Mouse (Mus musculus) midbrain, embryonic 12.5 days (tissue): ENCODE measurements around the gene Atp1a3. TPM values are rescaled to one million over a fixed set of nuclear protein-coding genes. Genes with fewer than 3 reads are reported as not detected.

Experiments used
- ATAC-seq: fragments of 200-750 bp; cut with Nextera tagmentation; 2 replicates; pipeline ENCODE4 v1.8.0; 2017; ENCODE audit warnings: low read depth, moderate TSS enrichment, moderate library complexity; ENCODE audit not compliant: low FRiP score
- H3K27ac ChIP-seq: fragments of 300-500 bp; sonication (generic); replicated peaks from 2 replicates; pipeline ENCODE4 v1.5.1; 2016; ENCODE audit warnings: mild to moderate bottlenecking
- H3K27me3 ChIP-seq: fragments of 300-500 bp; sonication (generic); 2 replicates; pipeline ENCODE4 v1.6.1; 2016; ENCODE audit warnings: mild to moderate bottlenecking
- H3K36me3 ChIP-seq: fragments of 300-500 bp; sonication (generic); 2 replicates; pipeline ENCODE4 v1.6.1; 2016
- H3K4me1 ChIP-seq: fragments of 300-500 bp; sonication (generic); 2 replicates; pipeline ENCODE4 v1.6.1; 2016
- H3K4me2 ChIP-seq: fragments of 300-500 bp; sonication (generic); replicated peaks from 2 replicates; pipeline ENCODE4 v1.6.1; 2016; ENCODE audit warnings: mild to moderate bottlenecking, moderate library complexity
- H3K4me3 ChIP-seq: fragments of 300-500 bp; sonication (generic); 2 replicates; pipeline ENCODE4 v1.5.1; 2016; ENCODE audit warnings: mild to moderate bottlenecking
- H3K9ac ChIP-seq: fragments of 300-500 bp; sonication (generic); replicated peaks from 2 replicates; pipeline ENCODE4 v1.6.1; 2016; ENCODE audit warnings: mild to moderate bottlenecking, moderate library complexity
- H3K9me3 ChIP-seq: fragments of 300-500 bp; sonication (generic); 2 replicates; pipeline ENCODE4 v1.6.1; 2016; ENCODE audit warnings: mild to moderate bottlenecking
- WGBS: fragments of 180-500 bp; shearing (Covaris S2); methylation state at CpG from one replicate; pipeline ENCODE4 v1.1.7; 2016; 5-methylcytosine and 5-hydroxymethylcytosine counted together
- polyA plus RNA-seq: library from polyadenylated mRNA; unstranded; fragments of >200 nt; fragmentation: Nextera tagmentation; extraction: Ambion mirVana; gene quantifications from 2 replicates; pipeline ENCODE4 v1.2.1, GENCODE M21; 2016

Gene Atp1a3
- polyA plus RNA-seq, 1 experiment from 2014 or later, result 77.8 TPM

DNA sequence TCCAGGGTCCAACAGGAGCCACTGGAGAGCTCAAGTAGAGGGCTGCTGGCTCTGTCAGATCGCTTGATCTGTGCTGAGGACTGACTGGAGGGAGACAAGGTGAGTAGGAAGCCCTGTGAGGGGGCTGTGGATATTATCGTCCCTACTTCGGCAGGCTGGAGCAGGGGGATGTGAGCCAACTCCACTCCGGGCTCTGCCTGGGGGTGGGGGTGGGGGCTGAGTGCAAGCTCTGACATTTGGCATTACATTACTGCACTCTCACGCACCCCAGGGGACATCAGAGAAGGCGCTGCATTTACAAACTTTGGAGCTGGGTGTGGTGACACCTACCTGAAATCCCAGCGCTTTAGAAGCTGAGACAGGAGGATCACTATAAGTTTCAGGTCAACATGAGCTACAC is 5.8 kb upstream of the Atp1a3 start:
- Histone ChIP-seq H3K9me3 (no peaks in the 10 kb centered on the region), H3K36me3 (peaks cover 47% of the 10 kb centered on the region), H3K4me3 (no peak overlapping the region), H3K9ac (no peak overlapping the region), H3K4me1 (peaks cover 43% of the 10 kb centered on the region), H3K27ac (no peak overlapping the region), H3K27me3 (peaks cover 63% of the 10 kb centered on the region), H3K4me2 (no peak overlapping the region)
- WGBS, result 74% methylated on average over 7 of the region's 7 CpGs
- no peak for ATAC-seq

DNA sequence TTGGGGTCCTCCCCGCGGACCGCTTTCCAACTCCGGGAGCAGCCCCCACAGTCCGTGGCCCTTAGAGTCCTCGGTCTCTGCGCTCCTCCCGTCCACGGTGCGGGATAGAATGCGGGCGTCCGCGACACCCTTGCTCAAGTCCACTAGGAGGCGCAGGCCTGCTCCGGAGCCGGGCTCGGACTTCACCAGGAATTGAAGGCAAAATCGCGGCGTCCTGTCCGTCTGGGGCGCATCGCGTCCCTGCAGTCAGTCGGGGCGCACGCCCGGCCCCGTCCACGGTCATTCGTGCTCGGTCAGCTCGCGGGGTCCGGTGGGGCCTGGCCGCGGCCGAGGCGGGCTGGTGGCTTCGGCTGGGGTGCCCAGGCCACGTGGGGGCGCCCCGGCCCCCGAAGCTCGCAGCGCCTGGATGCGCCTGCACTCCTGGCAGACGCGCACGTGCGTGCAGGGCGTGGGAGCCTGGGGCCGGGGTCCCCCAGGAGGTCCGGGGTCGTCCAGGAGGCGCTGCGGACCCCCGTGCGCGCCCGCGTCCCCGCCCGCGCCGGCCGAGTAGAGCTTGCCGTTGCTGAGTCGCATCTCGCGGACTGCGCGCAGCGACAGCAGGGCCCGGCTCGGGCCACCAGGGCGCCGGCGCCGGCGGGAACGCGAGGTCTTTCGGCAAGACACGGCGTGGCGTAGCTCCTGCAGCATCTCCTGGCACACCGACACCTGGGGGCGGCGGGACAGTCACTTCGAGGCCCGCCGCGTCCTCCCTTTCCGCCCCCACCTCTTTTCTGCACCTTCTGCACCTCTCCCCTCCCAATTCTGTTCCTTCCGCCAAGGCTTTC is 4.5 kb upstream of the Atp1a3 start:
- Histone ChIP-seq H3K4me1 (peaks cover 56% of the 10 kb centered on the region), H3K36me3 (peaks cover 34% of the 10 kb centered on the region), H3K4me3 (peak overlapping the region; percentile 37), H3K4me2 (peak overlapping the region; percentile 64), H3K27me3 (peaks cover 76% of the 10 kb centered on the region), H3K27ac (peak overlapping the region; percentile 94), H3K9me3 (no peaks in the 10 kb centered on the region), H3K9ac (peak overlapping the region; percentile 43; the same call in 1 of the 2 replicates)
- peak; percentile 1; the same call in 1 of the 2 replicates for ATAC-seq
- WGBS, result 1% methylated on average over 94 of the region's 97 CpGs

DNA sequence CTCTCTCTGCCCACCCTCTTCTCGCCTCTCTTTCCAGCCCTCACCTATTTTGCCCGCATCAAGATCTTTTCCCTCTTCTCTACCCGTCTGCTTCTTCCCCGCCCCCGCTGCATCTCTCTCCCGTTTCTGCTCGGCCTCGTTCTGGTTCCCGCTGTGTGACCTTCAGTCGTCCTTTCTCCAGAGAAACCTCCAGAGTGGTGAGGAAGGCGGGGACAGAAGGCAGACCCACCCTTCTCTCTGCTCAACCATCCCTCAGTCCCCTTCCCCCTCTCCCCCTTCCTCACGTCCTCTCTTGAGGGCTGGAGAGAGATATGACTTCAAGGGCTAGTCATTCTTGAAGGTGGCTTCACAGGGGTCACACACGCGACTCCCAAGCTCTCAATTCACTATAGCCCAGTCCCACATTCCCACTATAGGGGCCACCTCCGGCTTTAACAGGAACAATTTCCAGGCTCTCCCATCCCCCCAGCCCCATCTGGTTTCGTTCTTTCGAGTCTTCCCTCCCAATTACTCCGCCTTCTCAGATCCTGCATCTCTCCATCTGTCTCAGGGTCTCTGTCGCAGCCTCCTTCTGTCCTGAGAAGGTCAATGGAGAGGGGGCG is 3.4 kb upstream of the Atp1a3 start:
- peak overlapping the region; percentile 94 for H3K27ac ChIP-seq
- H3K9ac ChIP-seq, result peak overlapping the region; percentile 50
- peaks cover 85% of the 10 kb centered on the region for H3K27me3 ChIP-seq
- 5% methylated on average over 20 of the region's 20 CpGs for WGBS
- H3K4me1 ChIP-seq, result peaks cover 63% of the 10 kb centered on the region
- peak overlapping the region; percentile 64 for H3K4me2 ChIP-seq
- no peak for ATAC-seq
- no peaks in the 10 kb centered on the region for H3K9me3 ChIP-seq
- H3K4me3 ChIP-seq, result peak overlapping the region; percentile 22
- peaks cover 25% of the 10 kb centered on the region for H3K36me3 ChIP-seq

DNA sequence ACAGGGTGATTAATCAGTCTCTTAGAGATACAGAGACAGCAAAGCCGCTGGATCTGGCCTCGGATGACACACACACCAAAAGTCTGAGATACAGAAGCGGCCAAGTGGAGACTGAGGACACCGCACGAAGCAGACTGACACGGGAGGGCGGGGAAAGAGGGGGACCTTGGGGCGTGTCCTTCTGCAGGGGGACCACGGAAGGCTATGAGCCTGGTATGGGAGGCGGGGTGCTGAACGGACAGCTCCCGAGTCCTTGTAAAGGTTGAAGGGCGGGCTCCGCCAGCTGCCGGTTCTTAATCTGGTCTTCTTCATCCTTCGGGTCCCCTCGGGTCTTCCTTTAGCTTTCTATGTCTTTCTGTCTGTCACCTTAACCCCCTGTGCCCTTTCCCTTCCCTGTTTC is 2.9 kb upstream of the Atp1a3 start:
- WGBS, result under 1% methylated on average over 17 of the region's 17 CpGs
- no peak for ATAC-seq

DNA sequence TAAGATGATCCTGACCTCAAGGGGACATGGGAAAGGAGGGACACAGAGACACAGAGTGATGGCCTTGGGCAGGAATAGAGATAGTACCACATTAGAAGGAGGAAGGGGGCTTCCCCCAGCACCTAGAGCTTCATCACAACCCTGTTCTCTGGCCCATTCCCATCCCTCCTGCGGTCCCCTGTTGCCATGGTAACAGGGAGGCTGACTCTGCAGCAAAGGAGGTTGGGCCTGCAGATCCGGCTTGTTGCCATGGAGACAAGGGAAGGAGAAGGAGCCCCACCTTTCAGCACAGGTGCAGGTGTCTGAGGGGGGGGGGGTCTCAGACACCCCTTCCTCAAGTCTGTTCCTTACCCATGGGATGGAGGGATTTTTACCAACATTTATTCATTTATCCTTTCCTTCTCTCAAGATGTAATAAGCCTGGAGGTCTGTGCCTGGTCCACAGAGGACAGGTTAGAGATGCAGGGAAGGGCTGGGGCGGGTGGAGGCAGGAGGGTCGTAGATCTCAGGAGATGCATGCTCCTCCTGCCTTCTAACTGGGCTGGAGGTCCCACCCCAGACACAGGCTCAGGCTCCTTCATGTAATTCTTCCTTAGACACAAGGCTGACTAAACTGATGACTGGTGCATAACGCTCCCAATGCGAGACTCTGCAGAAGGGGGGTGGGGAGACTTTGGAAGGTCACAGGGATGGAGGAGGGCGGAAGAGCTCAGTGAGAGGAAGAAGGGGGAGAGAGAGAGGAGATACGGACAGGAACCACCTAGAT is 2.0 kb upstream of the Atp1a3 start:
- peak; percentile 25; the same call in 1 of the 2 replicates for ATAC-seq
- Histone ChIP-seq H3K27me3 (peaks cover 88% of the 10 kb centered on the region), H3K4me2 (peak overlapping the region; percentile 64), H3K4me3 (peak overlapping the region; percentile 22; the same call in 1 of the 2 replicates), H3K36me3 (peaks cover 11% of the 10 kb centered on the region), H3K4me1 (peaks cover 77% of the 10 kb centered on the region), H3K9me3 (no peaks in the 10 kb centered on the region), H3K9ac (peak overlapping the region; percentile 50; the same call in 1 of the 2 replicates), H3K27ac (peak overlapping the region; percentile 94)
- WGBS, result 14% methylated on average over 8 of the region's 8 CpGs

More for the DNA sequence above, 2.9 kb upstream of the Atp1a3 start:
- H3K27me3 ChIP-seq, result peaks cover 85% of the 10 kb centered on the region
- H3K36me3 ChIP-seq, result peaks cover 20% of the 10 kb centered on the region
- H3K27ac ChIP-seq, result peak overlapping the region; percentile 94
- no peaks in the 10 kb centered on the region for H3K9me3 ChIP-seq
- peak overlapping the region; percentile 64 for H3K4me2 ChIP-seq
- peaks cover 68% of the 10 kb centered on the region for H3K4me1 ChIP-seq
- H3K4me3 ChIP-seq, result peak overlapping the region; percentile 22
- H3K9ac ChIP-seq, result peak overlapping the region; percentile 50

DNA sequence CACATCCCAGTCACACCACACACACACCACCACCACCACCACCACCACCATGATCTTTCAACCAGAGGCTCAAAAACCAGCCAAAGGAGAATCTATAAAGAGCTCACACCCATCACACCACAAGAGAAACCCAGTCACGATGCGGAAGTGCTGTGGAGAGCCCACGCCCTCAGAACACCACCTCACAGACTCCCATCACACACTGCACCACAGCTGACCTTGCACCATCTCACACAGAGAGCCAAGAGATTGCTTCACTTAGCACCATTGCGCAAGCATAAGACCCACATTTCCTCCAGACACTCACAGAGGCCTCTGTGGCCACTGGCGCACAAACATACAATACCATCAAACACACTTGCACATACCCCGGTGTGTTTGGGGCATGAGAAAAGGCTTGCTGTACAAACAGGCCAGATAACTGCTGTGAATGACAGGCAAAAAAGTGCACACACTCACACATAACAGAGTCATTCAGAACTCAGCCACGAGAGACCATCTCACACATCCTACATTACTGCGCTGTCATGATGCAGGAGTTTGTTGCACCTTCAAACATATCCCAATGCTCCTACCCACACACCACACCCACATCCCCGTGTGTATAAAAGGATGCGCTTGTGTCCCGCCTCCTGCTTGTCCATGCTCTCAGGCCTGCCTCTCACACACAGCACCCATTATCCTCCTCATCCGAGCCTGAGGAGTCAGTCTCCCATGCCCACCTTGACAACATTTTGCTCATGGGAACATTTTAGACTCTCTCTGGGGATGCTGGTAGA is 1.0 kb upstream of the Atp1a3 start:
- Histone ChIP-seq H3K9me3 (no peaks in the 10 kb centered on the region), H3K36me3 (0 out of 2 replicates have a peak, but pooled peaks cover 4% of the 10 kb centered on the region), H3K4me1 (peaks cover 78% of the 10 kb centered on the region), H3K4me3 (no peak overlapping the region), H3K27me3 (peaks cover 84% of the 10 kb centered on the region), H3K27ac (peak overlapping the region; percentile 94), H3K4me2 (peak overlapping the region; percentile 77), H3K9ac (no peak overlapping the region)
- WGBS, result 80% methylated on average over 12 of the region's 12 CpGs
- ATAC-seq, result no peak

DNA sequence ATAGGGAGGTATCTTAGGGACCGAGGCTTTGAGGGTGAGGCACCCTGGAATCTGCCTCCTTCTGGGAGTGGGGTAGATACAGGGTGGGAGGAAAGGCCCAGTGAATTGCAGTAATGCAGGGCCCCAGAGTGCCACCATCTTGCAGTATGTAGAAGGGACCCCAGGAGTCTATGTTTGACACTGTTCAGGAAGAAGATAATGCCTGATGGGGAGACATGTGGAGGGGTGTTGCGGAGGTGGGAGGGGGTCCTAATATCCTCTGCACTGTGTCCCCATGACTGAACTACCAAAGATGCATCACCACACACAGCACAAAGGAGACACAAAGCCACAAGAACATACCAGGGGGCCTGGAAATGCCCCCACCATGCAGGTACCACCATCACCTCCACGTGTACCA is 413 bp upstream of the Atp1a3 start:
- ATAC-seq, result no peak; the same call in 1 of the 2 replicates
- Histone ChIP-seq H3K9ac (peak overlapping the region; percentile 75), H3K27me3 (peaks cover 78% of the 10 kb centered on the region), H3K9me3 (no peaks in the 10 kb centered on the region), H3K4me2 (peak overlapping the region; percentile 77), H3K4me3 (peak overlapping the region; percentile 58), H3K27ac (peak overlapping the region; percentile 94), H3K36me3 (no peaks in the 10 kb centered on the region), H3K4me1 (peaks cover 78% of the 10 kb centered on the region)
- WGBS, result 74% methylated on average over 3 of the region's 3 CpGs

DNA sequence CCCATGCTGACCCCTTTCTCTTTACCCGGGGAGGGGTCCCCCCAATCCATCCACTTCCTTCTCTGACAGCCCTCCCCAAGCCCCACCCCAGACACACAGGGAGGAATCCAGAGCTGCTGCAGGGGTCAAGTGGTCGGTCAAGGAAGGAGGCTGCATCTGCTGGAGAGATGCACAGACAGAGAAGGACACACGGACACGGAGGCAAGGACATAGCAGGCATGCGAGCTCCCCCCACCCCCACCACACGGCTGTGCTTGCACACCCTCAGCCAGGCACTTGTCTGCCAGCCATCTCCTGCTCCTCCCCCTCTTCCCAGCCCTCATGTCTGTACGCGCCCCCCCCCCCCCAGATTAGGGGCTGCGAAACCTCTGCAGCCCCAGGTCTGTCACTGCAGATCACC is 952 bp downstream of the Atp1a3 start:
- 45% methylated on average over 6 of the region's 9 CpGs for WGBS
- no peak for ATAC-seq
- Histone ChIP-seq H3K9ac (peak overlapping the region; percentile 75), H3K27ac (0 out of 2 replicates have a peak overlapping the region, but pooled peaks have one; percentile 94), H3K9me3 (no peaks in the 10 kb centered on the region), H3K4me2 (peak overlapping the region; percentile 77), H3K4me3 (peak overlapping the region; percentile 58), H3K36me3 (peaks cover 8% of the 10 kb centered on the region), H3K27me3 (peaks cover 64% of the 10 kb centered on the region), H3K4me1 (peaks cover 68% of the 10 kb centered on the region)

DNA sequence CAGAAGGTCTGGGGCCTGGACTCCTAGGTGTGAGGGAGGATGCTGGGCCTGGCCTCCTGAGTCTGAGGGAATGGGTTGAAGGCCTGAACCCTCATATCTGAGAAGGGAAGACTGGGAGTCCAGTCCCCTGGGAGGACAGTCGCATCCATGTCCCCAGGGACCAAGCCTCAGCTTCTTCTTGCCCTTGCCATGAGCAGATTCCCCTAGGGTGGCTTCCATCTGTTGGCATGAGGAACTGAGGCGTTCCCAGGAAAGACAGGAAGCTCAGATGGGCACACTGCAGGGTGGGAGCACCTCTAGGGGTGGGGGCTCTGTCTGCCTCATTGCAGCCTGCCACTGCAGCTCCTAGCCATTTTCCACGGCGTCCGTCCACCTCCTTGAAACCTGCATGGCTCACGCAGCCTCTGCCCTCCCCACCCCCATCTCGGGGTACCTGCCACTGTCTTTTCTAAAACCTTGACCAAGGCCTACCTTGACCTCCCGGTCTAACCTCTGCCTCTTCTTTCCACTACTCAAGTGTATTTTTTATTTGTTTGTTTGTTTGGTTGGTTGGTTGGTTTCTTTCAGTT is 1.9 kb downstream of the Atp1a3 start:
- peak overlapping the region; percentile 58 for H3K4me3 ChIP-seq
- H3K9ac ChIP-seq, result no peak overlapping the region
- H3K27ac ChIP-seq, result no peak overlapping the region
- H3K4me2 ChIP-seq, result peak overlapping the region; percentile 77
- H3K27me3 ChIP-seq, result peaks cover 55% of the 10 kb centered on the region
- H3K9me3 ChIP-seq, result no peaks in the 10 kb centered on the region
- peaks cover 12% of the 10 kb centered on the region for H3K36me3 ChIP-seq
- ATAC-seq, result no peak
- peaks cover 59% of the 10 kb centered on the region for H3K4me1 ChIP-seq
- 86% methylated on average over 8 of the region's 8 CpGs for WGBS

DNA sequence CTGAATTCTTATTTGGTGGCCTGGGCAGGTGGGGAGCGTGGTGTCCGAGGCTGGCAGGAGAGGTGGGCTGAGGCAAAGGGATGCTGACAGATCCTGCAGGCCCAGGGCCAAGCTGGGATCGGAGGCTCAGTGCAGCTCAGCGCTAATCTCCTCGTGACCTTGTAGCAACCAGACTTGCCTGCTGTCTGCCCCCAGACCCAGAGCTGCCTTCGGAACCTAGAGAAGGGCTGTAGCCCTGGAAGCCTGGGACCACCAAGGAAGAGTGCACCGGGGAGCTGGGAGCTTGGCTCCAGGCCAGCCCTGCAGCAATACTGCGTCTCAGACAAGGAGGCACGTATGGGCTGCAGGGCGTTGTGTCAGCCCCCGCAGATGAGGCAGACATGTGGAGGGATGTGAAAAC is 2.5 kb downstream of the Atp1a3 start:
- no peak for ATAC-seq
- Histone ChIP-seq H3K4me1 (peaks cover 52% of the 10 kb centered on the region), H3K9me3 (no peaks in the 10 kb centered on the region), H3K9ac (0 out of 2 replicates have a peak overlapping the region, but pooled peaks have one; percentile 8), H3K4me2 (peak overlapping the region; percentile 77), H3K27me3 (peaks cover 49% of the 10 kb centered on the region), H3K27ac (0 out of 2 replicates have a peak overlapping the region, but pooled peaks have one; percentile 2), H3K4me3 (peak overlapping the region; percentile 58), H3K36me3 (peaks cover 12% of the 10 kb centered on the region)
- WGBS, result 48% methylated on average over 11 of the region's 11 CpGs

DNA sequence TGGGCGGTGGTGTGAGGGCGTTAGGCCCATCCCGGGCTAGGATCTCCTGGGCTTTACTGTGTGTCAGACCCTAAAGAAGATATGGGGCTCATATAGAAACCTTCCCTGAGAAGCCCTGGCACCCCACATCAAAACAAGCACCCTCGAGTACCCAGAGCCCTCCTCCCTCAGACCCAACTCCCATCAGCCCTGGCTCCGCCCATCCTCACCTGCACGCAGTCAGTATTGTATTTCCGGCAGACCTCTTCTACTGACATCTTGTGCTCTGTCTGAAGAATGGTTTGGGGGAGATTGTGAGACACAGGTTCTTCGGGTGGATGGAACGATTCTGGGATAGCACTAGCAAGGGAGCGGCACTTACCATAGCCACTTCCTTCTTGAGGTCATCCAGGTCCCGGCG is 5.0 kb downstream of the Atp1a3 start:
- H3K27ac ChIP-seq, result no peak overlapping the region
- no peak for ATAC-seq
- no peaks in the 10 kb centered on the region for H3K9me3 ChIP-seq
- H3K4me1 ChIP-seq, result peaks cover 27% of the 10 kb centered on the region
- H3K36me3 ChIP-seq, result peaks cover 22% of the 10 kb centered on the region
- peaks cover 23% of the 10 kb centered on the region for H3K27me3 ChIP-seq
- H3K9ac ChIP-seq, result no peak overlapping the region
- 81% methylated on average over 12 of the region's 12 CpGs for WGBS
- no peak overlapping the region for H3K4me2 ChIP-seq
- no peak overlapping the region for H3K4me3 ChIP-seq
